Mouse (Mus musculus) spleen, embryonic (tissue): ENCODE measurements around the gene C2cd4d.

Experiments
- CTCF ChIA-PET: fragments of 350-600 bp; sonication (Branson Sonifier 250); formaldehyde crosslinking; loops from one replicate; lab custom pipeline; 2022; lab: Charles Lee

Gene C2cd4d

GRCm38 (mm10) chr3:94375861-94376260 lies 13.6 kb downstream of the C2cd4d start:
- CTCF ChIA-PET = no interaction called here

GRCm38 (mm10) chr3:94377028-94377923 lies 15.0 kb downstream of the C2cd4d start:
- CTCF ChIA-PET = no interaction called here

GRCm38 (mm10) chr3:94379831-94380510 lies 17.7 kb downstream of the C2cd4d start:
- CTCF ChIA-PET = no interaction called here

GRCm38 (mm10) chr3:94382308-94382707 lies 20.1 kb downstream of the C2cd4d start:
- CTCF ChIA-PET = no interaction called here

GRCm38 (mm10) chr3:94383476-94383875 lies 21.2 kb downstream of the C2cd4d start:
- CTCF ChIA-PET = no interaction called here

GRCm38 (mm10) chr3:94386671-94387070 lies 24.4 kb downstream of the C2cd4d start:
- CTCF ChIA-PET = no interaction called here

GRCm38 (mm10) chr3:94387391-94387790 lies 25.2 kb downstream of the C2cd4d start:
- CTCF ChIA-PET = no interaction called here

- CTCF ChIA-PET = no interaction called here
Observed at GRCm38 (mm10) chr3:94388047-94388446, 25.8 kb downstream of the C2cd4d start.

- CTCF ChIA-PET = no interaction called here
Observed at GRCm38 (mm10) chr3:94389420-94389819, 27.2 kb downstream of the C2cd4d start.

- CTCF ChIA-PET = no interaction called here
Observed at GRCm38 (mm10) chr3:94391001-94391400, 28.8 kb downstream of the C2cd4d start.

- CTCF ChIA-PET = no interaction called here
Observed at GRCm38 (mm10) chr3:94392128-94392527, 29.9 kb downstream of the C2cd4d start.

- CTCF ChIA-PET = no interaction called here
Observed at GRCm38 (mm10) chr3:94393049-94393448, 30.8 kb downstream of the C2cd4d start.

GRCm38 (mm10) chr3:94396336-94396735 lies 34.1 kb downstream of the C2cd4d start:
- CTCF ChIA-PET = no interaction called here

GRCm38 (mm10) chr3:94396851-94397250 lies 34.6 kb downstream of the C2cd4d start:
- CTCF ChIA-PET = no interaction called here

- CTCF ChIA-PET = no interaction called here
Observed at GRCm38 (mm10) chr3:94398217-94398616, 36.0 kb downstream of the C2cd4d start, which contains the start of gene Lingo4. TSS of gene Lingo4 (plus strand) at chr3:94398517.

GRCm38 (mm10) chr3:94398943-94399481 lies 36.8 kb downstream of the C2cd4d start:
- CTCF ChIA-PET = no interaction called here

- CTCF ChIA-PET = interaction anchor here (0.6 kb wide), 1 partner anchor 419 kb away, joined by 6 read pairs; no protein-coding TSS in a partner anchor
Observed at GRCm38 (mm10) chr3:94399663-94400310, 37.5 kb downstream of the C2cd4d start.

GRCm38 (mm10) chr3:94402451-94402850 lies 40.2 kb downstream of the C2cd4d start:
- CTCF ChIA-PET = no interaction called here

GRCm38 (mm10) chr3:94404366-94405054 lies 42.3 kb downstream of the C2cd4d start:
- CTCF ChIA-PET = no interaction called here

- CTCF ChIA-PET = no interaction called here
Observed at GRCm38 (mm10) chr3:94405561-94405960, 43.3 kb downstream of the C2cd4d start.

- CTCF ChIA-PET = no interaction called here
Observed at GRCm38 (mm10) chr3:94412530-94412929, 50.3 kb downstream of the C2cd4d start.
